Mouse (Mus musculus) embryonic facial prominence, embryonic 11.5 days (tissue): ENCODE results near the gene Tmx2. TPM values are rescaled to one million over a fixed set of nuclear protein-coding genes. Genes with fewer than 3 reads are reported as not detected.

Experiments used
- ATAC-seq: fragments of 200-750 bp; cut with Nextera tagmentation; replicated peaks from 2 replicates; pipeline ENCODE4 v1.8.0; 2017; ENCODE audit warnings: low read depth; ENCODE audit not compliant: insufficient number of reproducible peaks, low FRiP score, low TSS enrichment
- DNase-seq: peaks from one replicate; pipeline ENCODE4 v3.0.0-alpha.2; 2015; ENCODE audit warnings: low spot score
- H3K27ac ChIP-seq: fragments of 300-500 bp; sonication (generic); replicated peaks from 2 replicates; pipeline ENCODE4 v1.5.1; 2014; ENCODE audit warnings: mild to moderate bottlenecking, low read depth, low read length, control low read depth
- H3K27me3 ChIP-seq: fragments of 300-500 bp; sonication (generic); 2 replicates; pipeline ENCODE4 v1.6.1; 2014; ENCODE audit warnings: mild to moderate bottlenecking, low read length, moderate library complexity, mixed read lengths; ENCODE audit not compliant: control insufficient read depth, insufficient read depth
- H3K36me3 ChIP-seq: fragments of 300-500 bp; sonication (generic); replicated peaks from 2 replicates; pipeline ENCODE4 v1.6.1; 2014; ENCODE audit warnings: low read depth, mild to moderate bottlenecking, low read length, moderate library complexity, mixed read lengths; ENCODE audit not compliant: control insufficient read depth, insufficient read depth
- H3K4me1 ChIP-seq: fragments of 300-500 bp; sonication (generic); 2 replicates; pipeline ENCODE4 v1.6.1; 2014; ENCODE audit warnings: low read length, mixed read lengths; ENCODE audit not compliant: control insufficient read depth, insufficient read depth
- H3K4me2 ChIP-seq: fragments of 300-500 bp; sonication (generic); 2 replicates; pipeline ENCODE4 v1.6.1; 2014; ENCODE audit warnings: low read depth, mild to moderate bottlenecking, control low read depth, low read length, moderate library complexity
- H3K4me3 ChIP-seq: fragments of 300-500 bp; sonication (generic); 2 replicates; pipeline ENCODE4 v1.5.1; 2014; ENCODE audit warnings: low read depth, low read length, control low read depth
- H3K9ac ChIP-seq: fragments of 300-500 bp; sonication (generic); replicated peaks from 2 replicates; pipeline ENCODE4 v1.6.1; 2014; ENCODE audit warnings: mild to moderate bottlenecking, control low read depth, low read length
- H3K9me3 ChIP-seq: fragments of 300-500 bp; sonication (generic); replicated peaks from 2 replicates; pipeline ENCODE4 v1.6.1; 2016; ENCODE audit warnings: mild to moderate bottlenecking, low read length, inconsistent platforms, mixed read lengths; ENCODE audit not compliant: control insufficient read depth
- WGBS: fragments of 180-500 bp; shearing (Covaris S2); extraction: QIAGEN DNeasy Blood & Tissue Kit; methylation state at CpG from one replicate; pipeline ENCODE4 v1.1.7; 2014; 5-methylcytosine and 5-hydroxymethylcytosine counted together
- polyA plus RNA-seq: library from polyadenylated mRNA; unstranded; fragments of >200 nt; fragmentation: Nextera tagmentation; extraction: Ambion mirVana; gene quantifications from 2 replicates; pipeline ENCODE4 v1.2.1, GENCODE M21; 2014

Gene Tmx2
- polyA plus RNA-seq, 1 experiment from 2014 or later: 150 TPM

DNA sequence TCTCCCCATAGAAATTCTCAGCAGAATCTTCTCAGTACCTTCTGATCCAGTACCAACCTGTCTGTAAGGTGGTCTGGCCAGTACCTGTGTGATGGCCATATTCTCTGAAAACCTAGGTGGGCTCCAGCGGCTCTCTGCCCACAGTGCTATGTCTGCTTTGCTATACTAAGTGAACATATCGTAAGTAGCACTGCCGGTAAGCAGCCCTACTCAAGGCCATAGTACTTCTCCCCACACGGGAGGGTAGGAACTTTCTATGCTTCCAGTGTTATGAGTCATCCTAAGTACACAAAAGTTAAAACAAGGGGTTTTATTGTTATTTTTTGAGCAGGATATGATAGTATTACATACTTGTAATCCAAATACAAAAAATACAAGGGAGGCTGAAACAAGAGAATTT, 44.9 kb downstream of the Tmx2 start:
- Histone ChIP-seq H3K27ac (no peak overlapping the region), H3K4me3 (no peak overlapping the region), H3K9me3 (no peaks in the 10 kb centered on the region), H3K4me2 (no peak overlapping the region), H3K9ac (no peak overlapping the region), H3K4me1 (peaks cover 4% of the 10 kb centered on the region; the same call in 1 of the 2 replicates), H3K27me3 (no peaks in the 10 kb centered on the region), H3K36me3 (no peaks in the 10 kb centered on the region)
- ATAC-seq (no peak), DNase-seq (no peak)
- WGBS: 67% methylated on average over 4 of the region's 4 CpGs

DNA sequence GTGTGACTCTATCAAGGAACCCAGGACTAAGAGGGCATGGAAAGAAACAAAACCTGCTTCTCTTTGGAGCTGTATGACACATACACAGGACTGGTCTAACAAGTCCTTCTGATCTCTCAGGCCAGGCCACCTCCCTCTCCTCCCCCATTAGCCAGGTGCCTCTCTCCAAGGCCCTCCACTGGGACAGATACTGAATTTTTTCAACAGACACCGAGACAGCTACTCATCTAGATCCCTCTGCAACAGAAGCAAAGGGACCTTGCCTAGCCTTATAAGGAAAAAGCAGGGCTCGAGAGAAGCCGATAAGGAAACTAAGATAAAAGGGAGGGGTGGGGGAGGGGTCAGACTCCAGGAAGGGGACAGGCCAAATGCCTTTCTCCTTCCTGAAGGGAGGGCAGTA, 45.9 kb downstream of the Tmx2 start:
- DNase-seq (no peak), ATAC-seq (no peak)
- no peaks in the 10 kb centered on the region for H3K36me3 ChIP-seq
- H3K4me1 ChIP-seq: peaks cover 4% of the 10 kb centered on the region; the same call in 1 of the 2 replicates
- no peaks in the 10 kb centered on the region for H3K27me3 ChIP-seq
- no peak overlapping the region for H3K27ac ChIP-seq
- H3K4me3 ChIP-seq: no peak overlapping the region
- H3K9me3 ChIP-seq: no peaks in the 10 kb centered on the region
- no peak overlapping the region for H3K4me2 ChIP-seq
- WGBS: 8% methylated on average over 3 of the region's 3 CpGs
- H3K9ac ChIP-seq: no peak overlapping the region

DNA sequence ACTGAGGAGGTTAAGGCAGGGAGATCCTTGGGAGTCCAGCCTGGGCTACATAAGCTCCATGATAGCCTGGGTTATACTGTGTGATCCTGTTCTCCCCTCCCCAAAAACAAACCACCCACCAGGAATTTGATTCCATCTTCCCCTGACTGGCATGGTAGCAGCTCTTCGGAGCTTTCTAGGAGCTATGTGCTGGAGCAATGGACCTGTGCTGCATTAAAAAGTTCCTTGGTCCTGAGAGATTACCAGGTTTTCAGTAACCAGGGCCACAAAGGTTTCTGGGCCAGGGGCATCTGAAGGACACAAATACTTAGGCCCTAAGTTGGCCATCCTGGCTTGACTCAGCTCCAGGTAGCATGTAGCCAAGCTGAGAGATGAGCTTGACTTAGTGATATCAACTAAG, 46.9 kb downstream of the Tmx2 start:
- ATAC-seq (no peak), DNase-seq (no peak)
- no peaks in the 10 kb centered on the region for H3K9me3 ChIP-seq
- H3K27ac ChIP-seq: no peak overlapping the region
- H3K4me2 ChIP-seq: no peak overlapping the region
- no peaks in the 10 kb centered on the region for H3K36me3 ChIP-seq
- no peaks in the 10 kb centered on the region for H3K27me3 ChIP-seq
- WGBS: 100% methylated on average over 1 of the region's 1 CpGs
- H3K9ac ChIP-seq: no peak overlapping the region
- H3K4me1 ChIP-seq: peaks cover 4% of the 10 kb centered on the region; the same call in 1 of the 2 replicates
- no peak overlapping the region for H3K4me3 ChIP-seq

DNA sequence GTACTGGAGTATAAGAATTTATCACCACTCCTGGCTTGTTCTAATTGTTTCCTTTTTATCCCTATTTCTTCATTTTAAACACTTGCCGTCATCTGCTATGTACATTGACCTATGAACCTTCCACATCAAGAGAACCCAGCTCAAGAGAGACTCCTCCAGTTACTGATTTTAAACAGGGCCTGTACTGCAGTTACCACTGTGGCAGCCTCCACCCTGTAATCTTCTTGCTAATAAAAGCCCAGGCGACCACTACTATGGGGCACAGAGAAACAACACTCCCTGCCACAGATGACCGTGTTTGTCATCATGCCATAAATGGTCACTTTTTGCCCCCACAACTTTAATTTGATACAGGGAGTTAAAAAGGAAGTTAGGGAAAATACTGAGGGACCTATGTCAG, 51.9 kb downstream of the Tmx2 start:
- no peaks in the 10 kb centered on the region for H3K27me3 ChIP-seq
- no peak overlapping the region for H3K4me3 ChIP-seq
- no peaks in the 10 kb centered on the region for H3K9me3 ChIP-seq
- DNase-seq (no peak), ATAC-seq (no peak)
- WGBS: 57% methylated on average over 3 of the region's 3 CpGs
- no peak overlapping the region for H3K4me2 ChIP-seq
- no peak overlapping the region for H3K27ac ChIP-seq
- no peaks in the 10 kb centered on the region for H3K4me1 ChIP-seq
- no peaks in the 10 kb centered on the region for H3K36me3 ChIP-seq
- no peak overlapping the region for H3K9ac ChIP-seq

DNA sequence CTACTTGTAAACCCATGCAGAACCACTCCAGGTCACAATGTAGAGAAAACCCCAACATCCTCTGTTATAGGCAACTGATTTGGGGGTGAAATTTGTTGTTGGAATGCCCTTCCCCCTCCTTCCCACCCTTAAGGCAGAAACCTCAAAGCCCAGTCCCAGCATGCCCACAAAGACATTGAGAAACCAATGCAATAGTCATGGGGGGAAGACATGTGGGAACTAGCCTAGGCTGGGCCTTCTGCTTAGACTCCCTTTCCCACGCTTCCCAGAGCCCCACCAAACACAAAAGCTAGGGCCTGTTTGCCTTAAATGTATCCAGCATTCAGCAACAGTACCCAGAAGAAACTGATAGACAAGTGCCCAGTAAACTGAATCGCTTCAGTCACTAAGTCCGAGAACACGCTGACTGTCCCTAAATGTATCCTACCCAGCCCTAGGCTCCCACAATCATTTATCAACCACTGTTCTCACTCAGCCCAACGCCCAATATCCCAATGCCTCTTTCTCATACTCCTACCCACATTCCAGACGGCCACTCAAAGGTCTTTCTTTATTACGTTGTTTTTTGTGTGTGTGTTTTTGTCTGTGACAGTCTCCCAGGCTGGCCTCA, 52.5 kb downstream of the Tmx2 start:
- Histone ChIP-seq H3K9ac (no peak overlapping the region), H3K27me3 (no peaks in the 10 kb centered on the region), H3K9me3 (no peaks in the 10 kb centered on the region), H3K27ac (no peak overlapping the region), H3K36me3 (no peaks in the 10 kb centered on the region), H3K4me3 (no peak overlapping the region), H3K4me1 (no peaks in the 10 kb centered on the region), H3K4me2 (no peak overlapping the region)
- DNase-seq (no peak), ATAC-seq (no peak)
- WGBS: 86% methylated on average over 7 of the region's 7 CpGs

DNA sequence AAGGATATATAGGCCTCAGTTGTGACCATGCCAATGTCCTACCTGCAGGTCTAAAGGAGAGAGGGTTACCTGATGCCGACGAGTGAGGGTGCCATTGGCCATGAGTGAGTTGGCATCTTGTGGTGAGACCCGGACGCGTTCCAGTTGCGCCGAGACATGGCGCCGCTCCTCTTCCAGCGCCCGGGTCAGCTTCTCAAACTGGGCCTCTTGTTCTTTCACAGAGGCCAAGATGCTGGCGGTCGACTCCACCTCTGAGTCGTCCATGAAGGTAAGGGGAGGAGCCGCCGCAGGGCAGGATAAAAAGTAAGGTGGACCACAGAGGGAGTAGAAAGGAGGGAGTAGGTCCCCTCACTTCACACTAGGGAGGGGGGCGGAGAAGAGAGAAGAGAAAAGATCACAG, 54.7 kb downstream of the Tmx2 start:
- Histone ChIP-seq H3K4me2 (no peak overlapping the region), H3K27ac (no peak overlapping the region), H3K4me1 (no peaks in the 10 kb centered on the region), H3K9me3 (no peaks in the 10 kb centered on the region), H3K36me3 (peaks cover 3% of the 10 kb centered on the region; the same call in 1 of the 2 replicates), H3K4me3 (no peak overlapping the region), H3K9ac (no peak overlapping the region), H3K27me3 (no peaks in the 10 kb centered on the region)
- WGBS: 96% methylated on average over 17 of the region's 17 CpGs
- ATAC-seq: no peak; the same call in 1 of the 2 replicates
- no peak for DNase-seq

DNA sequence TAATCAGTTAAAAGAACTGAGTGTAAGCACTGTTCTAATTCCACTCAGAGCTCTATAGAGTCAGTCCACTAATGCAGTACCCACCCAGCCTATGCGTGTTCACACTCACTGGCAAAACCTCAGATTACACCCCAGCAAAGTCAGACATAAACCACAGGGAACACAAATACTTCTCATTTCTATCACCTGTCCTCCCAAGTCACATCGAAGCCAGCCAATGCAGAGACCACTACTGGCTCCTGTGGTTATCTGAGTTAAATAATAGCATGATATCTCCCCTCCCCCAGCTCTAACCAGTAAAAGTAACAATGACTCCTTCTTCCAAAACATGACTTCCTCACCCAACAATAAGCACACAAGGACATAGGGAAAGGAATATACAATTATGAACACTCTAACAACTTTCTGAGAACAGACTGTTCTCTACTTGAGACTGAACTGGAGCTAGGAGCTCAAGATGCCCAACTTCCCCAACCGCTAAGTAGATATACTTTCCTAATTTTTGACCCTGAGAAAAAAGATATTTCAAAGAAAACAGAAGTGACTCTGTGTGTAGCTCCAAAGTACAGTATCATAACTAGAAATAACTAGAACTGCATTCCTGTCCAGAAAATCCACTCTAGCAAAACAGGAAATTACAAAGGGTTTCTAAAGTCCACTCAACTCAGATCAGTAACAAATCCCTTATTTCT, 55.4 kb downstream of the Tmx2 start:
- H3K9ac ChIP-seq: no peak overlapping the region
- no peak overlapping the region for H3K4me2 ChIP-seq
- H3K4me1 ChIP-seq: no peaks in the 10 kb centered on the region
- H3K27me3 ChIP-seq: no peaks in the 10 kb centered on the region
- no peak overlapping the region for H3K4me3 ChIP-seq
- H3K9me3 ChIP-seq: no peaks in the 10 kb centered on the region
- 94% methylated on average over 3 of the region's 3 CpGs for WGBS
- DNase-seq: no peak
- no peak for ATAC-seq
- peaks cover 3% of the 10 kb centered on the region; the same call in 1 of the 2 replicates for H3K36me3 ChIP-seq
- no peak overlapping the region for H3K27ac ChIP-seq

DNA sequence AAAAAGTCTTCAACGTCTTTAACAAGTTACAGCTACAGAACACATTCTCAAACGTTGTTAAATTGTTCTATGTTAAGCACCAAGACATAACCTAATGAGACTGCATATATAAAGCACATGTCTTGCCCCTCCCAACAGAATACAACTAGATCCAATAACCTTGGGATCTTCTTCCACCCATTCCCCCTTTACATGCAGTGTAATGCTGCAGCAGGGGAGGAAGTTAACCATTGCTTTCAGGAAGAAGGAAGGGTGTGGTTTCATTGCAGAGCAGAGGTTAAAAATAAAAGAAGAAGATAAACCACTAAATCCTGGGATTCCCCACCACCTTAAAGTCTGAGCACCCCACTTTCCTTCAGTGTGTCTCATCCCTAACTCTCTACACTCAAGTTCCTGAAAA, 56.3 kb downstream of the Tmx2 start:
- H3K27me3 ChIP-seq: no peaks in the 10 kb centered on the region

More for the DNA sequence above, 56.3 kb downstream of the Tmx2 start:
- Histone ChIP-seq H3K9me3 (no peaks in the 10 kb centered on the region), H3K4me2 (no peak overlapping the region), H3K4me1 (no peaks in the 10 kb centered on the region), H3K4me3 (no peak overlapping the region), H3K27ac (no peak overlapping the region), H3K36me3 (peaks cover 3% of the 10 kb centered on the region; the same call in 1 of the 2 replicates), H3K9ac (no peak overlapping the region)
- 77% methylated on average over 2 of the region's 2 CpGs for WGBS
- DNase-seq: no peak
- ATAC-seq: no peak
